Mouse (Mus musculus) forebrain, postnatal 0 days (tissue): ENCODE data around the gene Cacna2d1. TPM values are rescaled to one million over a fixed set of nuclear protein-coding genes. Genes with fewer than 3 reads are reported as not detected.

ENCODE experiments used
- ATAC-seq: fragments of 200-750 bp; cut with Nextera tagmentation; 2 replicates; pipeline ENCODE4 v1.8.0; 2017; ENCODE audit warnings: mild to moderate bottlenecking, moderate library complexity
- DNase-seq: peaks from one replicate; pipeline ENCODE4 v3.0.0-alpha.2; 2015
- H3K27ac ChIP-seq: fragments of 300-500 bp; sonication (generic); 2 replicates; pipeline ENCODE4 v1.5.1; 2014; ENCODE audit warnings: low read depth, mild to moderate bottlenecking, antibody characterized with exemption, low read length, moderate library complexity, mixed read lengths
- H3K27me3 ChIP-seq: fragments of 300-500 bp; sonication (generic); 2 replicates; pipeline ENCODE4 v1.6.1; 2014; ENCODE audit warnings: mild to moderate bottlenecking, low read length, mixed read lengths; ENCODE audit not compliant: insufficient read depth
- H3K36me3 ChIP-seq: fragments of 300-500 bp; sonication (generic); 2 replicates; pipeline ENCODE4 v1.6.1; 2014; ENCODE audit warnings: mild to moderate bottlenecking, moderate library complexity; ENCODE audit not compliant: insufficient read depth
- H3K4me1 ChIP-seq: fragments of 300-500 bp; sonication (generic); 2 replicates; pipeline ENCODE4 v1.6.1; 2014; ENCODE audit warnings: antibody characterized with exemption; ENCODE audit not compliant: insufficient read depth
- H3K4me2 ChIP-seq: fragments of 300-500 bp; sonication (generic); 2 replicates; pipeline ENCODE4 v1.6.1; 2014; ENCODE audit warnings: low read depth, mild to moderate bottlenecking, moderate library complexity
- H3K4me3 ChIP-seq: fragments of 300-500 bp; sonication (generic); 2 replicates; pipeline ENCODE4 v1.5.1; 2014; ENCODE audit warnings: low read depth, low read length, mixed read lengths
- H3K9ac ChIP-seq: fragments of 300-500 bp; sonication (generic); 2 replicates; pipeline ENCODE4 v1.6.1; 2014; ENCODE audit warnings: mild to moderate bottlenecking
- H3K9me3 ChIP-seq: fragments of 300-500 bp; sonication (generic); 2 replicates; pipeline ENCODE4 v1.6.1; 2016; ENCODE audit warnings: low read length
- CTCF ChIP-seq: sonication (generic); IDR thresholded peaks from 2 replicates; pipeline ENCODE4 v1.5.1; 2016; ENCODE audit warnings: antibody characterized with exemption, control low read depth, low read depth
- WGBS: fragments of 180-500 bp; shearing (Covaris S2); extraction: QIAGEN DNeasy Blood & Tissue Kit; methylation state at CpG from one replicate; pipeline ENCODE4 v1.1.7; 2014; 5-methylcytosine and 5-hydroxymethylcytosine counted together
- polyA plus RNA-seq: library from polyadenylated mRNA; unstranded; fragments of >200 nt; fragmentation: Nextera tagmentation; extraction: Ambion mirVana; gene quantifications from 2 replicates; pipeline ENCODE4 v1.2.1, GENCODE M21; 2015
- total RNA-seq: library from RNA; depleted of rRNA; stranded (reverse); fragments of >200 nt; gene quantifications from 2 replicates; pipeline ENCODE4 v1.2.3, GENCODE M21; 2014

Gene Cacna2d1
- total and polyA plus RNA-seq, 2 experiments from 2014 or later: 28.5 to 80.4 TPM

- ATAC-seq: no peak
- no peak for TF ChIP-seq CTCF
- H3K4me3 ChIP-seq: no peak overlapping the region
- no peak overlapping the region for H3K27ac ChIP-seq
- no peaks in the 10 kb centered on the region for H3K27me3 ChIP-seq
- no peak for DNase-seq
- H3K36me3 ChIP-seq: no peaks in the 10 kb centered on the region
- H3K9me3 ChIP-seq: no peaks in the 10 kb centered on the region
- H3K9ac ChIP-seq: no peak overlapping the region
- 70% methylated on average over 6 of the region's 6 CpGs for WGBS
- no peaks in the 10 kb centered on the region for H3K4me1 ChIP-seq
- no peak overlapping the region for H3K4me2 ChIP-seq
Measured at GRCm38 (mm10) chr5:16028881-16029280, 94.4 kb downstream of the Cacna2d1 start.

DNA sequence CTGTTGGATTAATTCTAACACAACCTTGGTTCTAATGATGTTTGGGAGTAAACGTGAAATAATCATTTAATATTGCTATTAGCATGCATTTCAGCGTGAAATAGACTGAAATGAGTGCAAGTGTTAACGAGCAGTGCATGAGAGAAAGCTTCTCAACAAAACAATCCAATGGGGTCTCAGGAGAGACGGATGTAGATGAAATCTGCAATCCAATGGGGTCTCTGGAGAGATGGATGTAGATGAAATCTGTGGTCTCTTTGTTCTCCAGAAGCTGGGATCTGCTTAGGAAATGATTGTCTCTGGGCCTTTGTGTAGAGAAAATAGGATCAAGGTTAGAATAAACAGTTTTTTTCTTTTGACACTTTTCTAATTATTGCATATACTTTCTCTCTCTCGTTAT lies 95.0 kb downstream of the Cacna2d1 start:
- TF ChIP-seq CTCF: no peak
- H3K27me3 ChIP-seq: no peaks in the 10 kb centered on the region
- H3K9ac ChIP-seq: no peak overlapping the region
- H3K9me3 ChIP-seq: no peaks in the 10 kb centered on the region
- ATAC-seq: no peak
- H3K4me1 ChIP-seq: no peaks in the 10 kb centered on the region
- H3K4me3 ChIP-seq: no peak overlapping the region
- no peak overlapping the region for H3K4me2 ChIP-seq
- 23% methylated on average over 5 of the region's 5 CpGs for WGBS
- H3K27ac ChIP-seq: no peak overlapping the region
- no peak for DNase-seq
- H3K36me3 ChIP-seq: no peaks in the 10 kb centered on the region

GRCm38 (mm10) chr5:16033569-16033968 lies 99.1 kb downstream of the Cacna2d1 start:
- Histone ChIP-seq H3K9ac (no peak overlapping the region), H3K27ac (no peak overlapping the region), H3K9me3 (no peaks in the 10 kb centered on the region), H3K36me3 (no peaks in the 10 kb centered on the region), H3K4me2 (no peak overlapping the region), H3K27me3 (no peaks in the 10 kb centered on the region), H3K4me1 (no peaks in the 10 kb centered on the region), H3K4me3 (no peak overlapping the region)
- no peak for TF ChIP-seq CTCF
- 82% methylated on average over 1 of the region's 1 CpGs for WGBS
- DNase-seq (no peak), ATAC-seq (no peak)

GRCm38 (mm10) chr5:16035259-16035658 lies 100.8 kb downstream of the Cacna2d1 start:
- DNase-seq (no peak), ATAC-seq (no peak)
- WGBS: 31% methylated on average over 1 of the region's 1 CpGs
- H3K9ac ChIP-seq: no peak overlapping the region
- no peak for TF ChIP-seq CTCF
- H3K36me3 ChIP-seq: no peaks in the 10 kb centered on the region
- no peak overlapping the region for H3K27ac ChIP-seq
- no peaks in the 10 kb centered on the region for H3K4me1 ChIP-seq
- H3K4me2 ChIP-seq: no peak overlapping the region
- H3K9me3 ChIP-seq: no peaks in the 10 kb centered on the region
- H3K27me3 ChIP-seq: no peaks in the 10 kb centered on the region
- no peak overlapping the region for H3K4me3 ChIP-seq

GRCm38 (mm10) chr5:16045147-16045878 lies 110.8 kb downstream of the Cacna2d1 start:
- no peak overlapping the region for H3K9ac ChIP-seq
- no peak for DNase-seq
- 90% methylated on average over 6 of the region's 6 CpGs for WGBS
- no peak for TF ChIP-seq CTCF
- H3K4me1 ChIP-seq: no peaks in the 10 kb centered on the region
- H3K9me3 ChIP-seq: no peaks in the 10 kb centered on the region
- H3K27ac ChIP-seq: no peak overlapping the region
- H3K36me3 ChIP-seq: no peaks in the 10 kb centered on the region
- no peak overlapping the region for H3K4me2 ChIP-seq
- no peak overlapping the region for H3K4me3 ChIP-seq
- H3K27me3 ChIP-seq: no peaks in the 10 kb centered on the region
- no peak for ATAC-seq

DNA sequence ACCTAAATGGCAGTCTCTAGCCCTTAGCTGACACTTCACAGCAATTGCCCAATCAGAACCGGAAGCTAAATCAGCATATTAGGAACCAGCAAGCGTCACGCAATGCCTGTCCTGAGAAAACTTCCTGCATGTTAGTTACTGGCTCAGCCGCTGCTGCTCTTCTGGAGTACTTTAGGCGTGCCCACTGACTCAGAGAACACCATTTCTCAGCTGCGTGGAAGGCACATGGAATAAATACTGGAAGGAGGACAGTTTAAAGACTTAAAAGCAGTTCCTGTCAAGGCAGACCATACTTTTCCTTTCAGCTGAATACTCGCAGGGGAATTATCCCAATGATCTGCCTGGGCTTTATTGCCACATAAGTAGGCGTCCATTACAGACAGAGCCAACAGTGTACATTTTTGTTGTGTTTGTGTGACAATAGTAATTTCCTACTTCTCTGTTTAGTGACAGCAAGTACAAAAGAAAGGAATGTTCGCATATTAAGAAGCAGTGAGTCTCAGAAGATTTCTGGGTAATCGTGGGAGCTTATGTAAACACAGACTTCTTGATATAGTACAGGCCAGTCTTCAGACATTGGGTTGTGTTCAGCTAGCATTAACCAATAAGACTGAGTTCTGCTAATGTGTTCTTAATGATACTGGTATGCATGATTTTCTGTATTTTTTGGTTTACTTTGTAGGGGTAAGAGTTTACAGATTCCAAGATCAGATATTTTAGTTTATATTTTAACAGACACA lies 113.1 kb downstream of the Cacna2d1 start:
- no peak overlapping the region for H3K9ac ChIP-seq
- H3K4me2 ChIP-seq: no peak overlapping the region
- H3K9me3 ChIP-seq: no peaks in the 10 kb centered on the region
- no peaks in the 10 kb centered on the region for H3K27me3 ChIP-seq
- H3K4me3 ChIP-seq: no peak overlapping the region
- 54% methylated on average over 10 of the region's 10 CpGs for WGBS
- no peaks in the 10 kb centered on the region for H3K36me3 ChIP-seq
- TF ChIP-seq CTCF: no peak
- ATAC-seq (peak; percentile 59), DNase-seq (peak; percentile 10)
- no peak overlapping the region for H3K27ac ChIP-seq
- H3K4me1 ChIP-seq: no peaks in the 10 kb centered on the region

- no peak for DNase-seq
- no peak overlapping the region for H3K9ac ChIP-seq
- no peak overlapping the region for H3K27ac ChIP-seq
- no peaks in the 10 kb centered on the region for H3K4me1 ChIP-seq
- 48% methylated on average over 2 of the region's 2 CpGs for WGBS
- peak; percentile 50; the same call in 1 of the 2 replicates for ATAC-seq
- no peaks in the 10 kb centered on the region for H3K27me3 ChIP-seq
- no peaks in the 10 kb centered on the region for H3K9me3 ChIP-seq
- no peaks in the 10 kb centered on the region for H3K36me3 ChIP-seq
- TF ChIP-seq CTCF: no peak
- H3K4me2 ChIP-seq: no peak overlapping the region
- H3K4me3 ChIP-seq: no peak overlapping the region
Measured at GRCm38 (mm10) chr5:16056795-16057194, 122.3 kb downstream of the Cacna2d1 start.
